Mouse (Mus musculus) C2C12 (cell line): ENCODE measurements around the gene Shoc2. TPM values are rescaled to one million over a fixed set of nuclear protein-coding genes. Genes with fewer than 3 reads are reported as not detected.

Source experiments
- H3K27me3 ChIP-seq: one replicate; pipeline ENCODE4 v1.6.1; 2011; ENCODE audit not compliant: control insufficient read depth, insufficient read depth, insufficient read length
- H3K36me3 ChIP-seq: one replicate; pipeline ENCODE4 v1.6.1; 2011; ENCODE audit not compliant: control insufficient read depth, insufficient read depth
- H3K4me3 ChIP-seq: one replicate; pipeline ENCODE4 v1.5.1; 2011; ENCODE audit warnings: mild to moderate bottlenecking, control low read depth; ENCODE audit not compliant: poor library complexity, insufficient read depth, severe bottlenecking
- H3K79me2 ChIP-seq: one replicate; pipeline ENCODE4 v1.6.1; 2011; ENCODE audit not compliant: control insufficient read depth, insufficient read depth
- H3K79me3 ChIP-seq: one replicate; pipeline ENCODE4 v1.6.1; 2011; ENCODE audit warnings: low read depth, control low read depth
- H3ac ChIP-seq: one replicate; pipeline ENCODE3; 2011; ENCODE audit warnings: low read depth; ENCODE audit not compliant: control insufficient read depth, insufficient read length
- CEBPB ChIP-seq: IDR thresholded peaks from one replicate; pipeline ENCODE4 v1.6.1; 2011; ENCODE audit warnings: low read depth, mild to moderate bottlenecking, control low read depth, moderate library complexity
- CTCF ChIP-seq: IDR thresholded peaks from one replicate; pipeline ENCODE4 v1.5.1; 2011; ENCODE audit not compliant: control insufficient read depth, insufficient read depth, insufficient read length
- FOSL1 ChIP-seq: IDR thresholded peaks from one replicate; pipeline ENCODE4 v1.8.0; 2011; ENCODE audit warnings: mild to moderate bottlenecking, low read length; ENCODE audit not compliant: poor library complexity, insufficient read depth, severe bottlenecking
- MAX ChIP-seq: IDR thresholded peaks from one replicate; pipeline ENCODE4 v1.6.1; 2011; ENCODE audit warnings: mild to moderate bottlenecking, control low read depth
- MYOD1 ChIP-seq: IDR thresholded peaks from one replicate; pipeline ENCODE4 v1.6.1; 2011; ENCODE audit warnings: low read depth; ENCODE audit not compliant: control insufficient read depth, insufficient read length
- MYOG ChIP-seq: IDR thresholded peaks from one replicate; pipeline ENCODE4 v1.6.1; 2011; ENCODE audit not compliant: control insufficient read depth, insufficient read length; ENCODE audit errors: extremely low read depth
- USF1 ChIP-seq: IDR thresholded peaks from one replicate; pipeline ENCODE4 v1.6.1; 2011; ENCODE audit warnings: low read depth, mild to moderate bottlenecking, control low read depth, moderate library complexity
- polyA plus RNA-seq: library from polyadenylated mRNA; unstranded; fragments of >200 nt; fragmentation: generic; extraction: Trizol; gene quantifications from one replicate; pipeline ENCODE4 v1.2.1, GENCODE M21; 2012; ENCODE audit warnings: missing spikeins

The Shoc2 gene
- polyA plus RNA-seq, 1 experiment: 9.1 TPM

DNA sequence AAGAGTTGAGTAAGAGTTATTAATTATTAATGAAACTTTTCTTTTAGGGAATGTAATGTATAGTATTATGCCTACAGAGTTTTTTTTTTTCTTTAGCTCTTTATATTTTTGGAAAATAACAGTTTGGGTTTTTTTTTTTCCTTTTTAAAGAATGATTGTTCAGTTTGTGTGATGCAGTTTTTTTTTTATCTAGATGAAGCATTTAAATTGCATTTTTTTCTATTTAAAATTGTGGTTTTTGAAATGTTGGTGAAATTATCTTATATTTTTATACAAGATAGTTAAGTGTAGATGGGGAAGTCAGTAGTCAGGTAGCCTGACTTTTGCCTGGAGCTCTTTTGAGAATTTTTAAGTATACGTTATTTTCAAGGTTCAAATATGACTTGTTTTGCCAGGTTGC is 17.4 kb upstream of the Shoc2 start:
- no peak for TF ChIP-seq MAX
- no peak for TF ChIP-seq MYOG
- TF ChIP-seq FOSL1: no peak

DNA sequence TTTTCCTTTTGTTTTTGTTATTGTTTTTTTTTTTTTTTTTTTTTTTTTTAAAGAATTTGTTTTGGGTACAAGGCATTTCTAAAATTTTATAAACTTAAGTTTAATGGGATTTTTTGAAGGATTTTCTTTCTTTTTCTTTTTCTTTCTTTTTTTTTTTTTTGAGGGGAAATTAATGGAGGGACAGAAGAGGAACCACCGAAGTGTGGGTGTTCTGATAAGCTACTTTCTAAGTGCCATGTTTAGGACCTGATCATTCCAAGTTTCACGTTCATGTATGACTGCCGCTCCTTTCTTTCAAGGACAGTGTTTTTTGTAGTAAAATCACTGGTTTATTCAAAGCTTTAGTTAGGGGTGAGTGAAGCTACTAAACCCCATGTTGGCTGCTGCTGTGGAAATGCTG is 14.9 kb upstream of the Shoc2 start:
- H3K36me3 ChIP-seq: peaks cover 17% of the 10 kb centered on the region
- H3K27me3 ChIP-seq: no peaks in the 10 kb centered on the region

More for the DNA sequence above, 17.4 kb upstream of the Shoc2 start:
- no peak overlapping the region for H3ac ChIP-seq
- H3K36me3 ChIP-seq: peaks cover 15% of the 10 kb centered on the region
- no peaks in the 10 kb centered on the region for H3K79me3 ChIP-seq
- H3K27me3 ChIP-seq: no peaks in the 10 kb centered on the region
- no peaks in the 10 kb centered on the region for H3K79me2 ChIP-seq
- no peak overlapping the region for H3K4me3 ChIP-seq

DNA sequence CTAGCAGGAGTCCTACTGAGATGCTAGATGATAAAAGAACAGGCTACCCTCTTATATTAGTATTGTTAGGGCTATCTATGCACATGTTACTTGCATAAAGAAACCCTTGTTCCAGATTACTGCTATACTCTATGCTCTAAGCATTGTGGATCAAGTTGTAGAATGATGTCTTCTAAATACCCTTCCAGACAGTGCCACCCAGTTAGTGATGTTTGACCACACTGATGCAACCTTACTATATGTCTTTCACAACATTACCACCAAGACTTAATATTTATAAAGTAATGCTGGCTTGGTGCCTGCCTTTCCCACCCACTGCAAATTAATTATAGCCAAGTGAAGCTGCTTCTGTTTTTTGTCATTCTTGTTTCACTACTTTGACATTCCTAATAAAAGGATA is 11.1 kb upstream of the Shoc2 start:
- TF ChIP-seq USF1 (no peak), CTCF (no peak), MYOD1 (no peak), FOSL1 (no peak)
- Histone ChIP-seq H3K4me3 (no peak overlapping the region), H3K79me2 (no peaks in the 10 kb centered on the region), H3K27me3 (no peaks in the 10 kb centered on the region), H3K79me3 (no peaks in the 10 kb centered on the region), H3K36me3 (peaks cover 27% of the 10 kb centered on the region), H3ac (no peak overlapping the region)

More for the DNA sequence above, 14.9 kb upstream of the Shoc2 start:
- Histone ChIP-seq H3K4me3 (no peak overlapping the region), H3K79me3 (no peaks in the 10 kb centered on the region), H3ac (no peak overlapping the region), H3K79me2 (no peaks in the 10 kb centered on the region)
- no peak for TF ChIP-seq USF1

DNA sequence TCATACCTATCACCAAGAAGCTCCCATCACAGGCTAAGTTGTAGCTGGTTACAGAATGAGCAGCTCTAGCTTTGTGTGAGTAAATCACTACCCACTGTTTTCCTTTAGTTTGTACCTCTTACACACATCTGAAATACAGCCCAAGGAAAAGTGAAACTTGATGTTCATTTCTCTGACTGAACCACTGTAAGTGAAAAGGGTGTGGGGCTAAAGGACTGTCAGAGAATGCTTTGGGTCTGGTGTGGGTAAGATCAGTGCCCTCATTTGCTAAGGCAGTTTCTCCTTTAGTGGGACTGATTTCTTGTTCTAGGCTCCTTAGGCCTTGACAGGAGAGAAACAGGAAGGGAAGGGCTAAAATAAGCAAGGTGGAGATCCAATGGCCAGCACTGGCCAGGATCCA is 10.1 kb upstream of the Shoc2 start:
- Histone ChIP-seq H3K4me3 (no peak overlapping the region), H3K79me3 (no peaks in the 10 kb centered on the region), H3K79me2 (no peaks in the 10 kb centered on the region), H3K27me3 (no peaks in the 10 kb centered on the region), H3K36me3 (peaks cover 32% of the 10 kb centered on the region), H3ac (no peak overlapping the region)
- TF ChIP-seq FOSL1: no peak
- no peak for TF ChIP-seq CEBPB
- no peak for TF ChIP-seq MYOD1
- TF ChIP-seq MAX: no peak
- no peak for TF ChIP-seq MYOG
- TF ChIP-seq USF1: no peak
- TF ChIP-seq CTCF: no peak

DNA sequence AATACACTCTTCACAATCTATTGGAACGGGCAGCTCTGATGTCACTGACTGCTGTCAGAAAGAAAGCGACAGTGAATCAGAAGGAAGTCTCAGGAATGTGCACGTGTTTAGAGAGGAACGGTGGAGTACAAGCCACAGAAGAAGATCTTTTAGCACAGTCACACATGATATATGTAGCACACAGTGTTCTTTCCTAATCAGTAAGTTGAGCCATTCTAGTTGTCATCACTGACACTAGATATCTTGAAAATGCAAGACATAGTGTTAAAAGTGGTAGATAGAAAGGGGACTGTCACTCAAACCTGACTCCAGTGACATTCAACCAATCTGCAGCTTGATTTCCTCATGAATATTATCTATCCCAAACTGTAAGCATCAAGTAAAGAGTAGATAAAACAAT is 4.6 kb upstream of the Shoc2 start:
- H3ac ChIP-seq: no peak overlapping the region
- H3K79me3 ChIP-seq: no peaks in the 10 kb centered on the region
- H3K27me3 ChIP-seq: no peaks in the 10 kb centered on the region
- no peak overlapping the region for H3K4me3 ChIP-seq
- TF ChIP-seq MYOG (no peak), CTCF (no peak), MYOD1 (no peak), FOSL1 (no peak), CEBPB (no peak), USF1 (no peak), MAX (no peak)
- H3K36me3 ChIP-seq: peaks cover 14% of the 10 kb centered on the region
- H3K79me2 ChIP-seq: peaks cover 8% of the 10 kb centered on the region

DNA sequence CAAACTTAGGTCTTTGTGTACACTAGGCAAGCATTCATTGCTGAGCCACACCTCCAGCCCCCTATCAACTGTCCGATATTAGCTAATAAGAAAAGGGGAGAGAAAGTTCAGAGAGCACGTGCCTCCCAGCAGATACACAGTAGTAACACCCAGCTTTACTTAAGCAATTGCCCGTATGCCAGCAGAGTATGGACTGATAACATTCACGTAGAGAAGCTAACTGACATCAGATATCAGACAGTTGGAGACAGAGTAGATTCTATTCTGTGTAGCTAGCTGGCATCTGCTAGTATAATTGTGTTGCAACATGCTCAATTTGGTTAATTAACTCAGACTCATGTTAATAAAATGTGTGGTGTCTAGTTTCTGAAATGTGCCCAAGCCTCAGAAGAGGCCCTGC is 3.0 kb upstream of the Shoc2 start:
- peaks cover 8% of the 10 kb centered on the region for H3K36me3 ChIP-seq
- H3K27me3 ChIP-seq: no peaks in the 10 kb centered on the region
- H3K79me3 ChIP-seq: peaks cover 8% of the 10 kb centered on the region
- H3K4me3 ChIP-seq: no peak overlapping the region
- TF ChIP-seq MYOG (no peak), CTCF (no peak), MAX (no peak), MYOD1 (no peak)
- H3K79me2 ChIP-seq: peaks cover 22% of the 10 kb centered on the region
- no peak overlapping the region for H3ac ChIP-seq

DNA sequence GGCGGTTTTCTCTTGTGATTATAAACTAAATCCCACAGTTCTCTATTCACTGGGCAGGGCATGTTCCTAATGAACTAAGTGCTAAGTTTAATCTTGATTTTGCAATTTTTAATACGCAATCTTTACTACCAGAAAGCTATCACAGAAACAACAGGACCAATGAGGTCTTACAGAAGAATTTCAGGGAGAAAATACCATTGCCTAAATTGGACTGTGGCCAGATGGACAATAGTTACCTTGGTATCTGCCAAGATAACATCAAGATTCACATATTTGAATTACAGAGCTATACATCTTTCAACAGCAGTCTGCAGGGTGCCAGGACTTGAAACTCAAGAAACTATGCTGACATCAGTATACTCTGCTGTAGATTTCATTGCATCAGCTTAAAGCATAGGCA is 1.8 kb upstream of the Shoc2 start:
- Histone ChIP-seq H3K79me3 (peaks cover 17% of the 10 kb centered on the region), H3K4me3 (no peak overlapping the region), H3K27me3 (no peaks in the 10 kb centered on the region), H3ac (no peak overlapping the region), H3K36me3 (peaks cover 8% of the 10 kb centered on the region), H3K79me2 (peaks cover 34% of the 10 kb centered on the region)
- TF ChIP-seq MYOD1 (no peak), FOSL1 (no peak), MYOG (no peak), USF1 (no peak), CTCF (no peak), CEBPB (no peak), MAX (no peak)
